Mouse (Mus musculus): Measurements from ENCODE around the gene Aff4. TPM values are rescaled to one million over a fixed set of nuclear protein-coding genes. Genes with fewer than 3 reads are reported as not detected.

Gene Aff4
- polyA plus RNA-seq, 1 experiment: 16.4 TPM

DNA sequence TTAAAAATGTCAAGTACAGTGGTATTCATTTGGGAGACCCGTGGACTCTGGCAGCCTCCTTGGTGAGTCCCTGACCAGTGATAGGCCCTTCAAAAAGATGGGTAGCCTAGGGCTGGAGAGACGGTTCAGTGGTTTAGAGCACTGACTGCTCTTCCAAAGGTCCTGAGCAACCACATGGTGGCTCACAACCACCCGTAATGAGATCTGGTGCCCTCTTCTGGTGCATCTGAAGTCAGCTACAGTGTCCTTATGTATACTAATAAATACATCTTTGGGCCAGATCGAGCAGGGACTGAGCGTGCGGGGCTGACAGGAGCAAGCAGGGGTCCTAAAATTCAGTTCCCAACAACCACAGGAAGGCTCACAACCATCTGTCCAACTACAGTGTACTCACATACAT lies 93.2 kb downstream of the Aff4 start:
- no peaks in the 10 kb centered on the region for H3K27me3 ChIP-seq (ENCODE audit: control insufficient read depth, insufficient read depth, low read length)
- H3K36me3 ChIP-seq (ENCODE audit: control insufficient read depth, insufficient read depth, low read length): no peaks in the 10 kb centered on the region
- peak; percentile 50 for DNase-seq
- no peak overlapping the region for H3K4me3 ChIP-seq (ENCODE audit: control insufficient read depth, insufficient read depth, low read length)
- 15% methylated on average over 6 of the region's 6 CpGs for WGBS
- H3K4me1 ChIP-seq (replicated peaks; ENCODE audit: control insufficient read depth, insufficient read depth, low read length): peaks cover 2% of the 10 kb centered on the region; the same call in 1 of the 2 replicates
- H3K27ac ChIP-seq (ENCODE audit: control insufficient read depth, insufficient read depth, low read length): no peak overlapping the region
- TF ChIP-seq POLR2A (IDR thresholded peaks at IDR 0.05; ENCODE audit: control insufficient read depth, extremely low read depth, insufficient read depth, low read length, poor library complexity) (no peak), CTCF (IDR thresholded peaks at IDR 0.05; ENCODE audit: borderline replicate concordance, control insufficient read depth, extremely low read depth, insufficient read depth, low read length, poor library complexity) (no peak)

DNA sequence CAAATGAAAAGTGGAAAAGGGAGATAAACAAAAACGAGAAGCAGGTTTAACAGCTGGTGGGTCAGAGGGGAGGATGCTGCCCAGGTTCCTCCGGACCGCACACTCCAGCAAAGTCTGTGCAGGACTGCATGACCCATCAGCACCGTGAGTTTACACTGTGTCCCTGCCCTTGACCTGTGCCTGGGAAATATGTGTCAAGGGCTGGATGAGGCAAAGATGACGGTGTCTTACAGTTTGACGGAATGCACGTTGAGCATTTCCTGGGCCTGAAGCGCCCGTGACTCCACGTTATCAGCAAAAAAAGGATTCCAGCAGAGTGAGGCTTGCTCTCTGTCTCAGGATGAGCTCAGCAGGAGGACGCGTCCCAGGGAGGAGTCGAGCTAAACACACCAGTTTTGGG lies 94.9 kb downstream of the Aff4 start:
- no peak for TF ChIP-seq CTCF (IDR thresholded peaks at IDR 0.05; ENCODE audit: borderline replicate concordance, control insufficient read depth, extremely low read depth, insufficient read depth, low read length, poor library complexity)
- no peak for TF ChIP-seq POLR2A (IDR thresholded peaks at IDR 0.05; ENCODE audit: control insufficient read depth, extremely low read depth, insufficient read depth, low read length, poor library complexity)
- no peaks in the 10 kb centered on the region; the same call in 1 of the 2 replicates for H3K27me3 ChIP-seq (ENCODE audit: control insufficient read depth, insufficient read depth, low read length)
- no peak for DNase-seq
- peaks cover 11% of the 10 kb centered on the region for H3K4me1 ChIP-seq (replicated peaks; ENCODE audit: control insufficient read depth, insufficient read depth, low read length)
- H3K36me3 ChIP-seq (ENCODE audit: control insufficient read depth, insufficient read depth, low read length): no peaks in the 10 kb centered on the region
- H3K27ac ChIP-seq (ENCODE audit: control insufficient read depth, insufficient read depth, low read length): no peak overlapping the region
- H3K4me3 ChIP-seq (ENCODE audit: control insufficient read depth, insufficient read depth, low read length): no peak overlapping the region
- WGBS: 97% methylated on average over 13 of the region's 13 CpGs

DNA sequence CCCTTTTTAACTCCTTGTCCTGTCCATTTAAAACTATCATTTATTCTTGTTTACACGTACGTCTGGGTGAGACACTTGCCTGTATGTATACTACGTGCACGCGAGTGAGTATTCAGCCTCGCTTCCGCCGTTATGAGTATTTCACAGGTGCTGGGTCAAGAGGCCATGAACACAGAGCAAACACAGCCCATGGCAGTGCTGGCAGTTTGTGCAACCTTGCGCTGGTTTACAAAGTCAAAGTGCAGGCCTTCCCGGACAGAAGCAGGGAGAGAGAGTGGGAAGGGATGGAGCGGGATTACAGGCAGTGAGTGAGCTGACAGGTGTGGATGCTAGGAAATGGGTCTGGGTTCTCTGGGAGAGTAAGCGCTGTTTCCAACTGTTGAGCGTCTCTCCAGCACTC lies 95.5 kb downstream of the Aff4 start:
- H3K36me3 ChIP-seq (ENCODE audit: control insufficient read depth, insufficient read depth, low read length): no peaks in the 10 kb centered on the region
- TF ChIP-seq CTCF (IDR thresholded peaks at IDR 0.05; ENCODE audit: borderline replicate concordance, control insufficient read depth, extremely low read depth, insufficient read depth, low read length, poor library complexity) (no peak), POLR2A (IDR thresholded peaks at IDR 0.05; ENCODE audit: control insufficient read depth, extremely low read depth, insufficient read depth, low read length, poor library complexity) (no peak)
- 97% methylated on average over 13 of the region's 13 CpGs for WGBS
- H3K27ac ChIP-seq (ENCODE audit: control insufficient read depth, insufficient read depth, low read length): no peak overlapping the region
- H3K4me3 ChIP-seq (ENCODE audit: control insufficient read depth, insufficient read depth, low read length): no peak overlapping the region
- peaks cover 11% of the 10 kb centered on the region for H3K4me1 ChIP-seq (replicated peaks; ENCODE audit: control insufficient read depth, insufficient read depth, low read length)
- DNase-seq: no peak
- peaks cover 2% of the 10 kb centered on the region for H3K27me3 ChIP-seq (ENCODE audit: control insufficient read depth, insufficient read depth, low read length)

DNA sequence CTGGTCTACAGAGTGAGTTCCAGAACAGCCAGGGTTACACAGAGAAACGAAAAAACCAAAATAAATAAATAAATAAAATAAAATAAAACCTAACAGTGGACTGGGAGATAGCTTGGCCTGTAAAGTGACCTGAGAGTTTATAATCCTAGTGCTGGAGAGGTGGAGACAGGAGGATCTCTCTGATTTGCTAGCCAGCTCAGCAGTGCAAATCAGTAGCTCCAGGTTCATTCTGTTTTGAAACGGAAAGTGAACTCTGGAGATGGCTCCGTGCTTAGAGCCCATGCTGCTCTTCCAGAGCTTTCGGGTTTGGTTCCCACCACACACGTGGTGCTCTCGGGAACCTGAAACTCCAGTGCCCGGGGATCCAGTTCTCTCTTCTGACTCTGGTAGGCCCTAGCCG lies 97.4 kb downstream of the Aff4 start:
- H3K27me3 ChIP-seq (ENCODE audit: control insufficient read depth, insufficient read depth, low read length): peaks cover 4% of the 10 kb centered on the region
- TF ChIP-seq POLR2A (IDR thresholded peaks at IDR 0.05; ENCODE audit: control insufficient read depth, extremely low read depth, insufficient read depth, low read length, poor library complexity) (no peak), CTCF (IDR thresholded peaks at IDR 0.05; ENCODE audit: borderline replicate concordance, control insufficient read depth, extremely low read depth, insufficient read depth, low read length, poor library complexity) (no peak)
- H3K4me1 ChIP-seq (replicated peaks; ENCODE audit: control insufficient read depth, insufficient read depth, low read length): peaks cover 11% of the 10 kb centered on the region
- H3K27ac ChIP-seq (ENCODE audit: control insufficient read depth, insufficient read depth, low read length): no peak overlapping the region
- WGBS: 93% methylated on average over 8 of the region's 8 CpGs
- no peaks in the 10 kb centered on the region for H3K36me3 ChIP-seq (ENCODE audit: control insufficient read depth, insufficient read depth, low read length)
- DNase-seq: no peak
- no peak overlapping the region for H3K4me3 ChIP-seq (ENCODE audit: control insufficient read depth, insufficient read depth, low read length)

DNA sequence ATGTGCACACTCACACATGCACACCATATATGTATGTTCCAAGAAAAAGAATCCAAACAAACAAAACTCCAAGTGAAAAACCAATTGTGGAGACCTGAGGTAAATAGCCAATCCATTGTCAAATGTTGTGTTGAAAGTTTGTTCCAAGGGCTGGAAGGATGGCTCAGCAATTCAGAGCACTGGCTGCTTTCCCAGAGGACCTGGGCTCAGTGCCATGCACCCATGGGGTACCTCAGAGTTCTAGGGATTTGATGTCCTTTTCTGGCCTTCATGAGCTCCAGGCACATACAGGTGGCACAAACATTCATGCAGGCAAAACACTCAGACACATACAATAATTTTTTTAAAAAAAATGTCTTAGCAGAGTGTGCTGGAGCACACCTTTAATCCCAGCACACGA lies 97.9 kb downstream of the Aff4 start:
- WGBS: 98% methylated on average over 1 of the region's 1 CpGs
- no peak for DNase-seq
- no peak for TF ChIP-seq CTCF (IDR thresholded peaks at IDR 0.05; ENCODE audit: borderline replicate concordance, control insufficient read depth, extremely low read depth, insufficient read depth, low read length, poor library complexity)
- no peak for TF ChIP-seq POLR2A (IDR thresholded peaks at IDR 0.05; ENCODE audit: control insufficient read depth, extremely low read depth, insufficient read depth, low read length, poor library complexity)
- peaks cover 4% of the 10 kb centered on the region for H3K27me3 ChIP-seq (ENCODE audit: control insufficient read depth, insufficient read depth, low read length)
- no peak overlapping the region for H3K4me3 ChIP-seq (ENCODE audit: control insufficient read depth, insufficient read depth, low read length)
- no peak overlapping the region for H3K27ac ChIP-seq (ENCODE audit: control insufficient read depth, insufficient read depth, low read length)
- no peaks in the 10 kb centered on the region for H3K36me3 ChIP-seq (ENCODE audit: control insufficient read depth, insufficient read depth, low read length)
- H3K4me1 ChIP-seq (replicated peaks; ENCODE audit: control insufficient read depth, insufficient read depth, low read length): peaks cover 11% of the 10 kb centered on the region

DNA sequence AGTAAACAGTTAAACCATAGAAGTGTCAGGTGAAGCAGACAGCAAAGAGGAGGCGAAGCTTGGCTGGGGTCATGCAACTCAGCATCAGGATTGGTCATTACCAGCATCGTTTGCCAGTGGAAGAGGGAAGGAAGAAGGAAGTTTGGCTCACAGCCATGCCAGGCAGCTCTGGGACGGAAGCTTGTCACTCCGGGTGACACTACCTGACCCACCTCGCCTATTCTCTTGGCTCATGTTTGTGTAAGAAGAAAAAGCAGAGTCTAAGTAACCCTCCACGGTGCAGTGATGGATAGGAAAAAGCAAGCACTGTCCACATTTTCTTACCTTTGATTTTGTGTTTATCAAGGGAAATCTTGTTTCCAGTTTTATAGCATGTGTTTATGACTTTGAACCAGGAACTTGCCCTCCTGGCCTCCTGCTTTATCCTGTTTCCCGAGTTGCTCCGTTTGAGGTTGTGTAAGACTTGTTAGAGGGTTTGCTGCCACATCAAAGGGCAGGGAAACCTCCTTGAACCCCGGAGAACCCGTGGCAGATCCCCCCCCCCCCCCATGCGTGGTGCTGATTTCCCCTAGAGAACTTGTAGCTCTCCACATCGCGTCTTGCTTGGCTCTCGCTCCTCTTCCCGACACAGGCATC lies 99.6 kb downstream of the Aff4 start:
- DNase-seq: no peak

DNA sequence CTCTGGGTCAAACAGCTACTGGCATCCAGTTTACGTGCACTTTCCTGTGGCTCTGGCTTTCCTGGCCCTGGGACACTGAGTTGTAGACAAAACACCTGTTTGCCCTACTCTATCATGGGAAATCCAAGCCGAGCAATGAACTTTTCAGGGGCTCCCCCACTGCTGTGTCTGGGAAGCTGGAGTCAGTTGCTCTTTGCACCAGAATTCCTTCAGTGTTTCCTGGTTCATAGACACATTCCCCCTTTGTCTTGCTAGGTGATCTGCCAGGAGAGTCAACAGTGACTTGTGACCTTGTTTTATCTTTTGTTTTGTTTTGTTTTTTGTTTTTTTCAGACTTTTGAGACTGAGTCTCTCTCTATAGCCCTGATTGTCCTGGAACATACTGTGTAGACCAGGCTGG lies 100.7 kb downstream of the Aff4 start:
- no peak overlapping the region for H3K4me3 ChIP-seq (ENCODE audit: control insufficient read depth, insufficient read depth, low read length)
- H3K4me1 ChIP-seq (replicated peaks; ENCODE audit: control insufficient read depth, insufficient read depth, low read length): peaks cover 11% of the 10 kb centered on the region
- no peak for DNase-seq
- H3K27ac ChIP-seq (ENCODE audit: control insufficient read depth, insufficient read depth, low read length): no peak overlapping the region
- TF ChIP-seq CTCF (IDR thresholded peaks at IDR 0.05; ENCODE audit: borderline replicate concordance, control insufficient read depth, extremely low read depth, insufficient read depth, low read length, poor library complexity) (no peak), POLR2A (IDR thresholded peaks at IDR 0.05; ENCODE audit: control insufficient read depth, extremely low read depth, insufficient read depth, low read length, poor library complexity) (no peak)
- WGBS: 83% methylated on average over 2 of the region's 2 CpGs
- H3K27me3 ChIP-seq (ENCODE audit: control insufficient read depth, insufficient read depth, low read length): peaks cover 4% of the 10 kb centered on the region
- H3K36me3 ChIP-seq (ENCODE audit: control insufficient read depth, insufficient read depth, low read length): no peaks in the 10 kb centered on the region

More for the DNA sequence above, 99.6 kb downstream of the Aff4 start:
- Histone ChIP-seq H3K4me1 (replicated peaks; ENCODE audit: control insufficient read depth, insufficient read depth, low read length) (peaks cover 11% of the 10 kb centered on the region), H3K36me3 (ENCODE audit: control insufficient read depth, insufficient read depth, low read length) (no peaks in the 10 kb centered on the region), H3K27me3 (ENCODE audit: control insufficient read depth, insufficient read depth, low read length) (peaks cover 4% of the 10 kb centered on the region), H3K4me3 (ENCODE audit: control insufficient read depth, insufficient read depth, low read length) (no peak overlapping the region), H3K27ac (ENCODE audit: control insufficient read depth, insufficient read depth, low read length) (no peak overlapping the region)
- WGBS: 6% methylated on average over 15 of the region's 15 CpGs
- TF ChIP-seq CTCF (IDR thresholded peaks at IDR 0.05; ENCODE audit: borderline replicate concordance, control insufficient read depth, extremely low read depth, insufficient read depth, low read length, poor library complexity) (no peak), POLR2A (IDR thresholded peaks at IDR 0.05; ENCODE audit: control insufficient read depth, extremely low read depth, insufficient read depth, low read length, poor library complexity) (no peak)

All from thymus, adult 2 months (tissue).